ENCODE assay signal across 8 mouse cellular contexts in the genomic region with DNA sequence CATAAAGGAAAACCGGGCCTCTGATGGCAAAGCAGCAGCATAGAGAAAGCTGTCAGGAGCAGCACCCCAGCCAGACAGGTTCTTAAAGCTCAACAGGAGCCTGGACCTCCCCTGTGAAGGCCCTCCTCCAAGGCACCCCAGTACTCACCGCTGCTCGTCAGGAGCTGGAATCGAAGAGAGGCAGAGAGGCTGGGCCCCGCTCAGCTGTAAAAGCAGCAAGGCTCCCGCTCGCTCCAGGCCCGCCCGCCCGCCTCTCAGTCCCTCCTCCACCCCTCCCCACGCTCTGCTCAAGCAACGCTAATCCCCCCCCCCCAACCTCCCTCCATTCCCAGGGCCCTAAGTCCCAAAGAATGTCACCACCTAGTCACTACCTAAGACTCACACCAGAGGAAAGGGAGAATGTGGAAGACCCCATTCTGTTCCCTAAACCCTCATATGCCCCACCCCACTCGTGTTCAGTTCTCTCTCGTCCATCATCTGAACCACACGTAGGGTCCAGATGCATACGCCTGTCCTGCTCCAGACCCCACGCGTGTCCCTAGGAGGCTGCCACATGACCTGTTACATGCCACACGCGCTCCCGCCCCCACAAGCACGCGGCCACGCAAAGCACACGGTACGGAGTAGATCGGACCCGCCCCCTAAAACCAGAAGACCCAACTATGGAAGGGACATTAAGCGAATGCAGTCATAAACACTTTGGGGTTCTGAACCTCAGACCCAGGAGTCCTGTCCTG. TPM values are rescaled to one million over a fixed set of nuclear protein-coding genes. Genes with fewer than 3 reads are reported as not detected.
DNase-seq lines count a peak whose midpoint lies in the region; ATAC-seq and TF ChIP-seq lines count a peak whose summit lies in the region.

No protein-coding gene starts in this region.

- H3K36me3 ChIP-seq in E14TG2a.4 (ENCODE audit: insufficient read depth, low read length): peaks cover 13% of the 10 kb centered on the region
- H3K36me3 ChIP-seq in embryonic facial prominence, embryonic 15.5 days: peaks cover 9% of the 10 kb centered on the region
- peaks cover 12% of the 10 kb centered on the region for H3K36me3 ChIP-seq in limb, embryonic 13.5 days

- no peaks in the 10 kb centered on the region for H3K9me3 ChIP-seq in E14TG2a.4 (ENCODE audit: low read length)
- H3K9me3 ChIP-seq in embryonic facial prominence, embryonic 15.5 days (replicated peaks): no peaks in the 10 kb centered on the region
- no peaks in the 10 kb centered on the region for H3K9me3 ChIP-seq in limb, embryonic 13.5 days

- H3K27ac ChIP-seq in gastrocnemius, adult 2 months: no peak overlapping the region
- H3K27ac ChIP-seq in embryonic facial prominence, embryonic 15.5 days (replicated peaks): no peak overlapping the region
- no peak overlapping the region for H3K27ac ChIP-seq in limb, embryonic 13.5 days

- TF ChIP-seq CTCF in gastrocnemius, adult 2 months (IDR thresholded peaks at IDR 0.05): no peak
- no peak for TF ChIP-seq CTCF in E14TG2a.4 (conservative IDR thresholded peaks at IDR 0.05; ENCODE audit: low read length)

- no peak overlapping the region for H3K9ac ChIP-seq in embryonic facial prominence, embryonic 15.5 days
- H3K9ac ChIP-seq in limb, embryonic 13.5 days: no peak overlapping the region

- no peak for DNase-seq in gastrocnemius, adult 2 months
- DNase-seq in gastrocnemius, postnatal 25 days: no peak
- DNase-seq in thymus, postnatal 25 days: no peak
- no peak for DNase-seq in adrenal gland, postnatal 25 days
- DNase-seq in heart, adult 8-10 months (ENCODE audit: low spot score): no peak

- intact Hi-C loops in gastrocnemius, adult 2 months (cut with DNase I): no loop called here

- peak overlapping the region; percentile 100 for H3K4me2 ChIP-seq in embryonic facial prominence, embryonic 15.5 days (replicated peaks)
- peak overlapping the region; percentile 99 for H3K4me2 ChIP-seq in limb, embryonic 13.5 days (replicated peaks)

- ATAC-seq in embryonic facial prominence, embryonic 15.5 days (ENCODE audit: insufficient number of reproducible peaks, low FRiP score, low TSS enrichment, low read depth): no peak
- ATAC-seq in limb, embryonic 13.5 days (ENCODE audit: low FRiP score, low read depth): no peak

- peak overlapping the region; percentile 75 for H3K4me3 ChIP-seq in gastrocnemius, adult 2 months
- H3K4me3 ChIP-seq in E14TG2a.4 (replicated peaks; ENCODE audit: low read length): peak overlapping the region; percentile 88
- peak overlapping the region; percentile 78; the same call in 1 of the 2 replicates for H3K4me3 ChIP-seq in embryonic facial prominence, embryonic 15.5 days (replicated peaks)
- H3K4me3 ChIP-seq in limb, embryonic 13.5 days: 0 out of 2 replicates have a peak overlapping the region, but pooled peaks have one; percentile 72

- peaks cover 65% of the 10 kb centered on the region for H3K4me1 ChIP-seq in E14TG2a.4 (replicated peaks; ENCODE audit: low read depth, low read length)
- H3K4me1 ChIP-seq in embryonic facial prominence, embryonic 15.5 days: peaks cover 50% of the 10 kb centered on the region
- peaks cover 37% of the 10 kb centered on the region for H3K4me1 ChIP-seq in limb, embryonic 13.5 days

- WGBS in embryonic facial prominence, embryonic 15.5 days: 4% methylated on average over 28 of the region's 29 CpGs
- WGBS in limb, embryonic 13.5 days: 4% methylated on average over 29 of the region's 29 CpGs

- H3K27me3 ChIP-seq in E14TG2a.4 (ENCODE audit: insufficient read depth, low read length): peaks cover 71% of the 10 kb centered on the region
- H3K27me3 ChIP-seq in embryonic facial prominence, embryonic 15.5 days: peaks cover 64% of the 10 kb centered on the region
- H3K27me3 ChIP-seq in limb, embryonic 13.5 days: peaks cover 75% of the 10 kb centered on the region

RNA-seq across cellular contexts. Expression of a gene that starts 0.8 kb away (rescaled TPM):
- total RNA-seq in gastrocnemius, adult 2 months (2021): under 1 TPM; 0.14 to 0.36 TPM
- total RNA-seq in gastrocnemius, postnatal 25 days (2021): under 1 TPM; 0.28 to 0.54 TPM
- 9.8 and 11.0 TPM in 2 replicates for polyA plus RNA-seq in embryonic facial prominence, embryonic 15.5 days (2015; fragmentation: Nextera tagmentation; extraction: Ambion mirVana)
- 4.1 and 4.8 TPM in 2 replicates for polyA plus RNA-seq in limb, embryonic 13.5 days (2015; fragmentation: Nextera tagmentation; extraction: Ambion mirVana)
- total RNA-seq in adrenal gland, postnatal 25 days (2021): 8.6 and 12.7 TPM in 2 replicates
- total RNA-seq in heart, adult 8-10 months (2022): under 1 TPM; 0.35 to 0.86 (median 0.53) TPM

RNA-seq across cellular contexts. Expression of a gene that starts 1.8 kb away (rescaled TPM):
- 1 to 10 TPM; 2.9 to 3.8 TPM for total RNA-seq in gastrocnemius, adult 2 months (2021)
- 1 to 10 TPM; 2.9 TPM for total RNA-seq in gastrocnemius, postnatal 25 days (2021)
- polyA plus RNA-seq in embryonic facial prominence, embryonic 15.5 days (2015; fragmentation: Nextera tagmentation; extraction: Ambion mirVana): 16.4 TPM in 2 replicates
- polyA plus RNA-seq in limb, embryonic 13.5 days (2015; fragmentation: Nextera tagmentation; extraction: Ambion mirVana): 14.7 and 15.5 TPM in 2 replicates
- total RNA-seq in adrenal gland, postnatal 25 days (2021): 9.8 and 13.4 TPM in 2 replicates
- total RNA-seq in heart, adult 8-10 months (2022): 1 to 10 TPM; 4.0 to 6.4 (median 5.6) TPM

RNA-seq across cellular contexts. Expression of a gene that starts 12.3 kb away (rescaled TPM):
- total RNA-seq in gastrocnemius, adult 2 months (2021): 10 to 100 TPM; 58.2 to 67.6 TPM
- 10 to 100 TPM; 56.1 to 56.5 TPM for total RNA-seq in gastrocnemius, postnatal 25 days (2021)
- 167 and 168 TPM in 2 replicates for polyA plus RNA-seq in embryonic facial prominence, embryonic 15.5 days (2015; fragmentation: Nextera tagmentation; extraction: Ambion mirVana)
- polyA plus RNA-seq in limb, embryonic 13.5 days (2015; fragmentation: Nextera tagmentation; extraction: Ambion mirVana): 176 and 177 TPM in 2 replicates
- total RNA-seq in adrenal gland, postnatal 25 days (2021): 64.1 and 81.8 TPM in 2 replicates
- 10 to 100 TPM; 76.5 to 91.0 (median 83.5) TPM for total RNA-seq in heart, adult 8-10 months (2022)

RNA-seq across cellular contexts. Expression of a gene that starts 14.7 kb away (rescaled TPM):
- total RNA-seq in gastrocnemius, adult 2 months (2021): 1 to 10 TPM in 1 of 2 experiments, under 1 TPM in 1; 0.82 to 1.2 TPM
- 1 to 10 TPM; 1.0 to 1.2 TPM for total RNA-seq in gastrocnemius, postnatal 25 days (2021)
- 4.3 and 4.4 TPM in 2 replicates for polyA plus RNA-seq in embryonic facial prominence, embryonic 15.5 days (2015; fragmentation: Nextera tagmentation; extraction: Ambion mirVana)
- 3.5 and 4.8 TPM in 2 replicates for polyA plus RNA-seq in limb, embryonic 13.5 days (2015; fragmentation: Nextera tagmentation; extraction: Ambion mirVana)
- 6.3 and 8.8 TPM in 2 replicates for total RNA-seq in adrenal gland, postnatal 25 days (2021)
- 1 to 10 TPM; 3.7 to 4.5 (median 3.8) TPM for total RNA-seq in heart, adult 8-10 months (2022)

RNA-seq across cellular contexts. Expression of a gene that starts 22.1 kb away (rescaled TPM):
- 1 to 10 TPM; 8.2 to 8.5 TPM for total RNA-seq in gastrocnemius, adult 2 months (2021)
- 1 to 10 TPM; 7.2 to 8.5 TPM for total RNA-seq in gastrocnemius, postnatal 25 days (2021)
- polyA plus RNA-seq in embryonic facial prominence, embryonic 15.5 days (2015; fragmentation: Nextera tagmentation; extraction: Ambion mirVana): 15.3 and 16.1 TPM in 2 replicates
- 9.4 and 11.1 TPM in 2 replicates for polyA plus RNA-seq in limb, embryonic 13.5 days (2015; fragmentation: Nextera tagmentation; extraction: Ambion mirVana)
- total RNA-seq in adrenal gland, postnatal 25 days (2021): 42.4 and 44.3 TPM in 2 replicates
- 10 to 100 TPM; 17.9 to 22.3 (median 20.1) TPM for total RNA-seq in heart, adult 8-10 months (2022)
